Mouse (Mus musculus): Measurements from ENCODE around the gene Nudt1.
"Not testable (repeated sequence)": the region's sequence is repeated elsewhere in the genome, so short reads cannot be mapped to it uniquely, and the experiment has no call there.

The Nudt1 gene

GRCm38 (mm10) chr5:140342880-140343279 lies 21.4 kb downstream of the Nudt1 start:
- no peak for DNase-seq (ENCODE audit: low spot score in 2 of 2)

- no peak for DNase-seq (ENCODE audit: low spot score in 2 of 2)
These were observed 23.8 kb downstream of the Nudt1 start for GRCm38 (mm10) chr5:140345244-140345643.

GRCm38 (mm10) chr5:140346050-140346449 lies 24.6 kb downstream of the Nudt1 start:
- no peak for DNase-seq (ENCODE audit: low spot score in 2 of 2)

GRCm38 (mm10) chr5:140349882-140350281 lies 28.4 kb downstream of the Nudt1 start:
- DNase-seq (ENCODE audit: low spot score in 2 of 2) = no peak

GRCm38 (mm10) chr5:140350731-140351497 lies 29.5 kb downstream of the Nudt1 start:
- no peak for DNase-seq (ENCODE audit: low spot score in 2 of 2)

- DNase-seq (ENCODE audit: low spot score in 2 of 2) = no peak
These were observed 30.9 kb downstream of the Nudt1 start for GRCm38 (mm10) chr5:140352352-140352751.

GRCm38 (mm10) chr5:140355934-140356333 lies 34.5 kb downstream of the Nudt1 start:
- DNase-seq (ENCODE audit: low spot score in 2 of 2) = no peak

GRCm38 (mm10) chr5:140357466-140357865 lies 36.0 kb downstream of the Nudt1 start:
- DNase-seq (ENCODE audit: low spot score in 2 of 2) = no peak

GRCm38 (mm10) chr5:140359930-140360674 lies 38.6 kb downstream of the Nudt1 start:
- no peak for DNase-seq (ENCODE audit: low spot score in 2 of 2)

GRCm38 (mm10) chr5:140364415-140364814 lies 43.0 kb downstream of the Nudt1 start:
- no peak for DNase-seq (ENCODE audit: low spot score in 2 of 2)

GRCm38 (mm10) chr5:140368126-140368525 lies 46.7 kb downstream of the Nudt1 start:
- DNase-seq (ENCODE audit: low spot score in 2 of 2) = not testable (repeated sequence)

GRCm38 (mm10) chr5:140368926-140369325 lies 47.5 kb downstream of the Nudt1 start:
- DNase-seq (ENCODE audit: low spot score in 2 of 2) = no peak

- no peak for DNase-seq (ENCODE audit: low spot score in 2 of 2)
These were observed 48.0 kb downstream of the Nudt1 start for GRCm38 (mm10) chr5:140369466-140369865.

- DNase-seq (ENCODE audit: low spot score in 2 of 2) = no peak
These were observed 49.2 kb downstream of the Nudt1 start for GRCm38 (mm10) chr5:140370446-140371254.

- no peak for DNase-seq (ENCODE audit: low spot score in 2 of 2)
These were observed 50.2 kb downstream of the Nudt1 start for GRCm38 (mm10) chr5:140371671-140372070.

- no peak for DNase-seq (ENCODE audit: low spot score in 2 of 2)
These were observed 52.3 kb downstream of the Nudt1 start for GRCm38 (mm10) chr5:140373711-140374110.

GRCm38 (mm10) chr5:140374226-140374625 lies 52.8 kb downstream of the Nudt1 start:
- DNase-seq (ENCODE audit: low spot score in 2 of 2) = no peak

GRCm38 (mm10) chr5:140375249-140375829 lies 53.9 kb downstream of the Nudt1 start:
- DNase-seq (ENCODE audit: low spot score in 2 of 2) = no peak

- DNase-seq (ENCODE audit: low spot score in 2 of 2) = no peak
These were observed 56.8 kb downstream of the Nudt1 start for GRCm38 (mm10) chr5:140378121-140378853.

- no peak for DNase-seq (ENCODE audit: low spot score in 2 of 2)
These were observed 57.8 kb downstream of the Nudt1 start for GRCm38 (mm10) chr5:140379299-140379698.

- DNase-seq (ENCODE audit: low spot score in 2 of 2) = no peak
These were observed 59.7 kb downstream of the Nudt1 start for GRCm38 (mm10) chr5:140381156-140381555.
